Mouse (Mus musculus) erythroid progenitor cell, adult 5-6 weeks (primary cell): ENCODE measurements around the gene Tapbpl. TPM values are rescaled to one million over a fixed set of nuclear protein-coding genes. Genes with fewer than 3 reads are reported as not detected.
"Not testable (repeated sequence)": the region's sequence is repeated elsewhere in the genome, so short reads cannot be mapped to it uniquely, and the experiment has no call there.

Experiments
- ATAC-seq: replicated peaks from 2 replicates; pipeline ENCODE4 v1.8.0; 2016; ENCODE audit warnings: moderate number of reproducible peaks, mild to moderate bottlenecking, moderate TSS enrichment, inconsistent platforms; ENCODE audit not compliant: poor library complexity, low FRiP score, severe bottlenecking
- total RNA-seq, 2 experiments: library from RNA; stranded (forward) in 1 of 2; stranded (reverse) in 1 of 2; fragments of 150-400 nt in 1 of 2; fragments of 186-747, 209-891 nt in 1 of 2; gene quantifications; 2 replicates each; pipeline versions ENCODE4 v1.2.3 to v1.2.4; 2015 to 2017; ENCODE audit warnings: low replicate concordance in 2 of 2

Tapbpl gene
- total RNA-seq (2015; ENCODE audit: low replicate concordance) = 0.84 and 1.8 TPM in 2 replicates
- 6.7 and 6.8 TPM in 2 replicates for total RNA-seq (2017; ENCODE audit: low replicate concordance)

DNA sequence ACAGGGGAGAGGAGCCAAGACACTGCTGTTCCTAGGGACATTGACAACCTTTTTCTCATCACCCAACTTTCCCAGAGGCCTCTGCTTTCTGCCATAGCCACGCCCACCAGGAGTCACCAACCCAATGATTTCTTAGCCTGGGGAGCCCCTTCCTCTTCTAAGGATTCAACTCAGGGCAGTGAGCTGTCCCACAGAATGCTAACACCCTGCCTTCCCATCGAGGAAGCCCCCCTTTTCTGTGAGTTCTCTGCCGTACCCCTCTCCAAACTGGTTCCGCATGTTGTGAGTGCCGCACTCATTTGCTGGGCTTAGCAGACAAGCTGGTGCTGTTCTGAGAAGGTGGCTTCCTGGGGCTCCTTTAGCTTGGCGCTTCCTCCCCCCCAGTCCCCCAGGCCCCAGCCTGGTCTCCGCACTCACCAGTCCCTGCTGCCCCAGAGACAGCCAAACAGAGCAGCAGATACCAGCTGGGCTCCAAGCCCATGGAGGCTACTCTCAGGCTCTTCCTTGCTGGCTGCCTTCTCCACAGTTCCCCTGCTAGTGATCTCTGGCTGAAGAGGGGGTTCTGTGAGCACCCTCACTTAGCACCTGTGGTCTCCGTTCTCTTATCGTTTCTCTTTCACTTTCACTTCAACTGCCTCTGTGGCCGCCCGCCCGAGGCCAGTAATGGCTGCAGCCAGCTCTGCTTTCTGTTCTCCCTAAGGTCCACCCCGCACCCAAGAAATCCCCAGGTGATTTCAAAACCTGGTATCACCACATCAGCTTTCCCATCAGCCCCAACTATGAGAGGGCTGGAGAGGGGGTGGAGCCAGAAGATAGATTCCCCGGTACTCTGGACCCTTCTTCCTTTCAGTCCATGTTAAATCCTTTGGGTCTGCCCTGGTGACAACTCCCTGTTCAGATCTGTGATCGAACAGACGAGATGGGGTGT, at the start of gene Tapbpl:
Tapbpl (minus strand) TSS at position 744 of the 928 bp plus-strand sequence.
- peak; percentile 67 for ATAC-seq

DNA sequence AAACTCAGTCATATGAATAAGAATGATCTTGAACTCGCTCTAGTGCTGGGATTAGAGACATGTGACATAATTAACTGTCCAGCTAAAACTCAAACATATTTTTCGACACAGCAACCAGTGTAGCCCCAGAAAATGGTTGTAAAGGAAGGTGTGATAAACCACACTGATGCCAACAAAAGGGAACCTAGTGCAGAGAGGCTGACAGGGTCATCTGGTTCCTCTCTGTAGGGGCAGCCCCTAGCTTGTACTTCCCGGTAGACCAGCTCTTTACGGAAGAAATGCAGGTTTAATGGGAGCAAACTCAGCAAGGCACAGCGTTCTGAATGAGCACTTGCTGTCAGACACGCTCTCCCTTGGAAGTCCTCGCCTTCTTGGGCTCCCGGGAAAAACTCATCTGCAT, 48.1 kb upstream of the Tapbpl start:
- no peak for ATAC-seq

DNA sequence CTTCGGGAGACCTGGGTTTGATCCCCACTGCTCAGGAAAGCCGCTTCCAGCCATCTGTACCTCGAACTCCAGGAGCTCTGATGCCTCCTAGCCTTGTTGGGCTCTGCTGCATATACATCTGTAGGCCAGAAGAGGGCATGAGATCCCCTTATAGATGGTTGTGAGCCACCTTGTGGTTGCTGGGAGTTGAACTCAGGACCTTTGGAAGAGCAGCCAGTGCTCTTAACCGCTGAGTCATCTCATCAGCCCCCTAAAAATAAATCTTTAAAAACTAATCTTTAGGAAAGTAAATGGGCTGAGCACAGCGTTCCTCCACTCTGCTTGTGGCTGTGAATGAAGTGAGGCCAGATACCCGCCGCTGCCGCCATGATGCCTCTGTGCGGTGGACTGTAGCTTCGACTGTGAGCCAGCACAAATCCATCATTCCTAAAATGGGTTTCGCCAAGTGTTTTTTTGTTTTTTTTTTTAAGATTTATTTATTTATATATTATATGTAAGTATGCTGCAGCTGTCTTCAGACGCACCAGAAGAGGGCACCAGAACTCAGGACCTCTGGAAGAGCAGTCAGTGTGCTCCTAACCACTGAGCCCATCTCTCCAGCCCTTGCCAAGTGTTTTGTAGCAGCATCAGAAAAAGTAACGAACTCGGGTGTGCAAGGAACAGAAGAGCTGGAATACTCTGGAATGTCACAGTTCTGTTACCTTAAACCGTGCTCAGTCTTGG, 43.3 kb upstream of the Tapbpl start:
- ATAC-seq = no peak

DNA sequence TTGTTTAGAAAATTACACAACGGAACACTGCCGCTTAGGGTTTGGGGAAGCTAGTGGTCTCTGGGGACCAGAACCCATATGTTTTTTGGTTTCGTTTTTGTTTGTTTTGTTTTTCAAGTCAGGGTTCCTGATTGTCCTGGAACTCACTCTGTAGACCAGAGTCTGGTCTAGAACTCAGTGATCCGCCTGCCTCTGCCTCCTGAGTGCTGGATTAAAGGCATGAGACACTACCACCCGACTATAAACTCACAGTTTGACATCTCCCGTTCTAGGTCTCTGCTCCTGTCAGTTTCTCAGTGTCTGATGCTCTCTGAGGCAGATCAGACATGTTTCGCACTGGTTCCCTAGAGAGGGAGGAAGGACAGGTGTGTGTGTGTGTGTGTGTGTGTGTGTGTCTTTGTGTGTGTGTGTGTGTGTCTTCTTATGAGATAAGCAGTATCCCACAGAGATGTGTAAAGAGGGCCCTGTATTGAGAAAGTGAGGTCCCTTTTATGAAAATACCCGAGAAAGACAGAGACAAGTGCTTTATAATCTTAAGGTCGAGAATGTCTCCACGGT, 40.6 kb upstream of the Tapbpl start:
- ATAC-seq = no peak

DNA sequence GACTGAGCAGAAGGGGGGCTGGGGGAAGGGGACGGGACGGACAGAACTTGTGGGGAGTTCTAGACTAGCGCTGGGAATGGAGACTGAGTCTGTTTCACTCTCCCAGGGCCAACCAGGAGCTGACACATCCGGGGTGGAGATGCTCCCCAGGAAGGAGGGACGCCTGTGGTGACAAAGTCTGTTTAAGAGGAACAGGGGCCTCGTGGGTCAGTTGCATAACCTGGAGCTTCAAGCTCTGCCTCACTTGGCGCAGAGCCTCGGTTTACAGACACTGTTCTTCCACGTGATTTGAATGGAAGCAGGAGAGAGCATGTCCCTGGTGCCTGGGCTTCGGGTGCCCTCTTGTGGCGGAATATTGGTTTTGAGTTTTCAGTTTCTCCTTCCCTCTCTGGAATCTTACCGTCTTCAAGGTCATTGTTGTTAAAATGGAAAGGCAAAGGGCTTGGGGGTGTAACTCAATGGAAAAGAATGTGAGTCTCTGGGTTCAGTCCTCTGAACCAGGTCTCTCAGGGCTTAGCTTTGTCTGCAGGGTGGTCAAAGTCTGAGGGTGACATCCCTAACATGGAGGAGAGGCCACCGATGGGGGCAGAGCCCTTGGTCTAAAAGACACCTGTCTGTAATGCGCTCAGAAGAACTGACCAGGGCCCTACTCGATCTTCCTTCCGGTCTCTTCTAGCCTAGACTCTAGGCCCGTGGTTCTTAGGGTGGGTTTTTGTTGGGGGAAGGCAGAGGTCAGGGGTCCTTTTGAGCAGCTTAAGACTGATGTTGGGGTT, 40.0 kb upstream of the Tapbpl start:
- peak; percentile 55 for ATAC-seq

DNA sequence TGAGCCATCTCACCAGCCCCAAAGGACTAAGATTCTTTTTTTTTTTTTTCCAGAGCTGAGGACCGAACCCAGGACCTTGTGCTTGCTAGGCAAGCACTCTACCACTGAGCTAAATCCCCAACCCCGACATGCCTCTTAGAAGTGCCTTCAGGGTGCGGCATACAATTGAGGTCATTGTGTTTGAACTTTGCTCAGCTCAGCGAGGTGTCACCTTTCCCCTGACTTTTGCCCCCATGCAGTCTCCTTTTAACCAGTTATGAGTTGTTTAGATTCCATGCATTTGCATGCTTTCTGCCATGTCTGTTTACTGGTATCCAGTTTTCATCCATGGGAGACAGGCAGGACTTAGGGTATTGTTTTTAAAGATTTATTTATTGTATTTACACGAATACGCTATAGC, 37.1 kb upstream of the Tapbpl start:
- no peak for ATAC-seq

DNA sequence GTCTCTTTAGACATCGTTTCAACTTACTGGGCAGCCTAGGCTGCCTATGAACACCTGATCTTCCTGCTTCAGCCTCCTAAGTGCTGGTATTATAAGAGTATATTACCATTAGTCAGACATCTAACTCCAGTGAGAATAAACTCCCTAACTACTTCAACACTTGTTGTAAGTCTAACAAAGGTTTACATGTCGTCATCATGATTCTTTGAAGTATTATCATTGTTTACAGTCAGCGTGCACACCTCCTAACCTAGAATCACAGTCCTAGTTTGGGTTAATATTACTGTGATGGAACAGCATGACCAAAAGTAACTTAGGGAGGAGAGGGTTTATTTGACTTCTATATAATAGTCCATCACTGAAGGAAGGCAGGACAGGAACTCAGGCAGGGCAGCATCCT, 35.8 kb upstream of the Tapbpl start:
- ATAC-seq = no peak

DNA sequence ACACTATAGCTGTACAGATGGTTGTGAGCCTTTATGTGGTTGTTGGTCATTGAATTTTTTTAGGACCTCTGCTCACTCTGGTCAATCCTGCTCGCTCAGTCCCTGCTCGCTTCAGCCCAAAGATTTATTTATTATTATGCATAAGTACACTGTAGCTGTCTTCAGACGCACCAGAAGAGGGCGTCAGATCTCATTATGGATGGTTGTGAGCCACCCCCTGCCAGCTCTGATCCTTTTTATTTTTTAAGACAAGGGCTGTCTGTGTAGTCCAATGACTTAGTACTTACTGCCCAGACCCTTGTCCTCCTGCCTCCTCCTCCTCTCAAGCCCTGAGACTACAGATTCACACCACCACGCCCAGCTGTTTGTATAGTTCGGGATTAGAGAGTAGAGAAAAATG, 34.9 kb upstream of the Tapbpl start:
- ATAC-seq = not testable (repeated sequence)

DNA sequence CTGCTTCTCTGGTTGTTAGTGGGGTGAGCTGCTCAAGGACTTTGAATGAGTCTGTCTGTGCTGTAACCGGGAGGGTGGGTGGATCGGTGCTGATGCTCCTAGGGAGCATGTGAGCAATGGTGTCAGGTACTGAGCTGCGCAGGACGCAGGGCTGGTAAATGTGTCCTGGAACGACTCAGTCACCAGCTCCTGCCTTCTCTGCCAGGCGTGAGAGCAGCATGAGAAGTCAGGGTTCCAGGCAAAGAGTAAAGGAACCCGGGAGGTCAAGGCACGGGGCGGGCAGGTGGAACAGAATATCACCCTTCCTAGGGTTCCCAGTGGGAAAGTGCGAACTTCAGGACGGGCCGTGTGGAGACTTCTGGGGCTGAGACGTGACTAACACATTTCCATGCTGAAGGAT, 34.4 kb upstream of the Tapbpl start:
- no peak for ATAC-seq

DNA sequence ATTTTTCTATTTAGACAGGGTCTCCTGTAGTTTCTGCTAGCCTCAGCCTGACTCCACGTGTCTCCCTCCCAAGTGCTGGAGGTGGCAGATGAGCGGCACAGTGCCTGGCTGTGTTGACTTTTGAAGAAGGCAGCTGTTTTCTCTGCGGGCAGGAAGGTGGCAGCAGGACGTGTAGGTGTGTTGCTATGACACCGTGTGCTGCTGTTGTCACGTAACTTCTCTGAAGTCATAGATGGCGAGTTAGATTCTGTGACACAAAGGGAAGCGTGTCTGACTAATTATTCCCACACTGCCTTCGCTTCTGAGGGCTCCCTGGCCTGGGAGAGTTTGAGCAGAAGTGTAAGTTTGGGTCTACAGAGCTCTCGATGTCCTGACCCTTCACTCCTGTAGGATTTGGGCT, 33.6 kb upstream of the Tapbpl start:
- no peak for ATAC-seq

DNA sequence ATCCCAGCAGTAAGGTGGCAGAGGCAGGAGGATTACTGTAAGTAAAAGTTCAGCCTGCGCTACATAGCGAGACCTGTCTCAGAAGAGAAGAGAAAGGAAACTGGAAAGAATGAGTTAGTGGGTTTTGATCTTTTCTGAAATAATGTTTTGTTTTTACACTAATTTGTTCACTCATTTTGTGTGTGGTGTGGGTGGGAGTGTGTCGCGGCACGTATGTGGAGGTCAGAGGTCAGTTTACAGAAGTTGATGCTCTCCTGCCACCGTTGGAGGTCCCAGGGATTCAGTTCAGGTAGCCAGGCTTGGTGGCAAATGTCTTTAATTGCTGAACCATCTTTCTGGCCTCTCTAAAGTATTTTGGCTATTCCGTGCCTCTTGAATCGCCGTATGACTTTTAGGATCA, 32.6 kb upstream of the Tapbpl start:
- no peak for ATAC-seq

DNA sequence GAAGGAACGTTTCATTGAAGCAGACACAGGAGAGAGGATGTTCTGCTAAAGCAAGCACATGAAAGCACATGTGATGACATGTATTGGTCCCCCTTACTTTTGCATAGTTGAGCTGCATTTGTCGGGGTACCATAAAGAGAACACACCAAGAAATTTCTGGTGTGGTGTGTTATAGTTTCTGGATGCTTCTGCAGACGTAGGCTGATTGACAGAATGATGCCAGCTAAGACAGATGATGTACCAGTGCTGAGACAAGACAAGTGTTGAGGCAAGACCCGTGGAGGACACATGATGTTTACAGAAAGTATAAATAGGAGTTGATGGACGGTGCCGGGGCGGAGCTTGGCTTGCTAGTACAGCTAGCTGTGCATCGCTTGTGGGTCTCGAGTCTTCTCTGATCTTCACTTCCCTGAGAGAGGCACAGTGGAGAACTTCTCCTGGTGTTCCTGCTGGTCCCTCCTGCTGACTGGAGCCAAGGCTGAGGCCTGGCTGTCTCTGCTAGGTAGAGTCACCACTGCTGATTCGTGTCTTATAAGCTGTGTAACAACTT, 28.4 kb upstream of the Tapbpl start:
- no peak for ATAC-seq

DNA sequence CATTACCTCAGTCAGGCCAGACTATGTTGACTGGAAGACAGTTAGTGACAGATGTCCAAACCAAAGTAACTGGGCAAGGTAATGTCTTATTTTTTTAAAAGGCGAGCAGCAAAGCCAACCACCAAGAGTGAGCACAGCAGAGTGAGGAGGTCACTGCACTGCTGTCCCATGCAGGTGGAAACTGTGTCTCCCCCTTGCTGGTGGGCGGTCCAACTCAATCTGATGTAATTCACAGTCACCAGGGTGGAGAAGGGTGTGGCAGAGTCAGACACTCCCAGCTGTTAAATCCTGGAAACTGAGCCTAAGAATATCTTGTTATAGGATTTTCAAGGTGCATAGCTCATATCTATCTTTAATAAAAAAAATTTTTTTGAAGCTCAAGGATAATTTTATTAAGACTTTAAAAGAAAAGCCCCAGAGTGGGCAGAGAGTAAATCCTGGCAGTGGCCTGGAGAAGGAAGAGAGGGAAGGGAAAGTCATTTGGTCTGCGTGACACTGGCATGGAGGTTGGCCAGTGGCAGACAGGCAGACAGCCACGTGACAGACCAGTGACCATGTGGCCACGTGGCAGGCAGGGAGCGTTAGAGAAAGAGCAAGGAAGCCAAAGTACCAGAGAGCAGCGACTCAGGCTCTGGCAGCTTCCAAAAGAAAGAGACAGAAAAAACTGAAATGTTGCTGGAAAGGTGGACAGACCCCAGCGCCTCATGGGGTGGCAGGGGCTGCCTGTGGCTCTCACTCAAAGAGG, 24.7 kb upstream of the Tapbpl start:
- no peak for ATAC-seq

DNA sequence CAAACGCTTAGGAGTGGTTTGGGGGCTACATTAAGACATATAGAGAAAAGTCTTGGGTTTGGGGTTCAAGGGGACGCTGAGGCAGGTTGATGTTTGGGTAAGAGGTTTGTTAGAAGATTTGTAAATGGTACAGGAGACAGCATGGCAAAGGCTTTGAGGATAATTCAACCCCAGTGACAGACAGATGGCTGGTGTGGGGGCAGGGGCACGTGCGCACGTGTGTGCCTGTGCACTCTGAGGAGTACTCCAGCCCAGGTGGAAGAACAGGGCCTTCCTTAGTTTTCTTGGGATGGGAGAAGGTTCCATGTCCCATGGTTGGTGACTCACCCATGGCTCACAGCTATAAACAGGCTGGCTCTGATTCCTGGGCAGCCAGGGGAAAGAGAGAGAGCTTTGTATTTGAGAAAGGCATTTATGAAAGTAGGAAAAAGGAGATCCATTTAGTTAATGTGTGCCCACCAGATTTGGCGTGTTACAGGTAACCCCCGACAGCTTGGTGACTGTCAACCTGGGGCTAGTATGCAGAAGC, 23.9 kb upstream of the Tapbpl start:
- ATAC-seq = no peak

DNA sequence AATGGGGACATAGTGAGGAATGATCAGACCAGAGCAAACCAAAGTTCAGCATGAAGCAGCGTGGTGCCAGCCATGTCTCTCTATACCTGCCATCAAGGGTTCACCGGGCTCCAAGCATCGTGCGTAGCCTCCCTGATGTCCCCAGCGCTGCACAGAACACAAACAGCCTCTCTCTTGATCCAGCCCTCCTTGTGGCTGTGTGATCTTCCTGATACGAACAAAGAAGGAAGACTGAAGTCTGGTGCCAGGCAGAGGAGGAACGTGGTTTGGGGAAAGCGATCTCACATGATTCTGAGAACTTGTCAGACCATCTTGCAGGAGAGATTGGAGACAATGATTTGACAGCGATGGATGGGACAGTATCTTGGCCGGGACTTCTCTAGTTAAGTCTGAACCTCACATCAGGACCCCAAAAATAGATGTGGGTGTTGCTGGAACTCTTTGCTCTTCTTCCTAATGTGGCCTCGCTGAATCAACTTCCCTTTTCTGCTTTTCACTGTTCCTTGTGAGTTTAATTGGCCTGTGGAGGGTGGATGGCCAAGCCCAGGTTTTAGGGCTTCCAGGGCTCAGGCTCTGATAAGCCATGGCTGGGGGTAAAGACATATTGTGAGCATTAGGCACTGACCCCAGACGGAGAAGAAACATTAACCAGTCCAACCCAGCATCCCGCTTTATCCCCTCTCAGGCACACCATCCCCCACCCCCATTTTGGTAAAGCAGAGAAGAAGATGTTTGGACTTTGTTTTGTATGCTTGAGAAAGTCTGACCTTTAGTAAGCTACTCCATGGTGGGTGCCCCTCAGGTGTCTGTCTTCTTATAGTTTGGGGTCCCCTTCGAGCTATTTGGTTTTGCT, 22.4 kb upstream of the Tapbpl start:
- no peak for ATAC-seq

DNA sequence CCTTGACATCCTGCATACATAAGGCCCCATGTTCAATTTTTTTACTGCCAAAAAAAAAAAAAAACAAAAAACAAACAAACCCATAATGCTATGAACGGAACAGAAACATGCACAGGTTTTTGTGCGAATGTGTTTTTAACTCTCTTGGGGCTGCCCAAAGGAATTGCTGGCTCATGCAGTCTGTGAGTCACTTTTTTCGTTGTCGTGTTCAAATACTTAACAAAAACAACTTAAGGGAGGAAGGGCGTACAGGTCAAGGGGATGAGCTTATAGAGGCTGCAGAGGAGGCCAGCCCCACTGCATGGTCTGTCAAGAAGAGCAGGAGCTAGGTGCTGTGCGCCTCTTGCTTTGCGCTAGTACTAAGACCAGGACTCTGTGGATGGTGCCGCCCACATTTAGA, 21.1 kb upstream of the Tapbpl start:
- ATAC-seq = no peak

DNA sequence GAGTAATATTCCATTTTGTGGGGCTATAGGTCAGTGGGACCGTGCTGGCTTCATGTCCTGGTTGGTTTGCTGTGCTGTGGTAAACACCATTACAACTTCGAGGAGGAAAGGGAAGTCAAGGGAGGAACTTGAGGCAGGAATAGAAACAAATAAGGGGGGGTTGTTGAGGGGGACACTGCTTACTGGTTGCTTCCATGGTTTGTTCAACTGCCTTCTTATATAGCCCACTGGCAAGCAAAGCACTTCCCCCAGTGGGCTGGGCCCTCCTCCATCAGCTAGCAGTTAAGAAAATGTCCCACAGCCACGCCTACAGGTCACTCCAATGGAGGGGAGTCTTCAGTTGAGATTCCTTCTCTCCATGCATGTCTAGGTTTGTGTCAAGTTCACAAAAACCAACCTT, 20.6 kb upstream of the Tapbpl start:
- no peak for ATAC-seq

DNA sequence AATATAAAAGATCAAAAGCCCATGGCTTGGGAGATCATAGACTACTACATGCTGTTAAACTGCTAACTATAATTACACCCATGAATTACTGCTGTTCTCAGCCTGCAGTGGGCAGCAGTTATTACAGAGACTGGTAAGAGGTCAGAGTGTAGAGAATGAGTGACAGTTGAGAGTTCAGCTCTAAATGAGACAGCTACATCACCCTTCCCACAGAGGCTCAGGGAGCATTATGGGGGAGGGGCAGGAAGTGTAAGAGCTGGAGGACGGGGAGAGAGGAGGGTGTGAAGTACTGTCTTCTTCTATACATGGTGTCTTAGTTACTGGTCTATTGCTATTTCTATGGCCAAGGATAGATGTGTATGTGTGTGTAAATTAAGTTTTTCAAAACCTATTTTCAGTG, 12.9 kb upstream of the Tapbpl start:
- ATAC-seq = no peak
